Mouse (Mus musculus) small intestine, adult 2 months (tissue): ENCODE results near the gene Dpf3.

Source experiments
- CTCF ChIP-seq: fragments of 200-500 bp; IDR thresholded peaks from 2 replicates; pipeline ENCODE4 v1.5.1; 2012; ENCODE audit warnings: low read depth, mild to moderate bottlenecking, control low read depth, inconsistent platforms, low read length, moderate library complexity, mixed read lengths; ENCODE audit not compliant: insufficient replicate concordance, insufficient read length; ENCODE audit errors: extremely low read depth
- POLR2A ChIP-seq: fragments of 200-500 bp; IDR thresholded peaks from 2 replicates; pipeline ENCODE4 v1.6.1; 2012; ENCODE audit warnings: low read depth, mild to moderate bottlenecking, control low read depth, inconsistent platforms, low read length, moderate library complexity

DNA sequence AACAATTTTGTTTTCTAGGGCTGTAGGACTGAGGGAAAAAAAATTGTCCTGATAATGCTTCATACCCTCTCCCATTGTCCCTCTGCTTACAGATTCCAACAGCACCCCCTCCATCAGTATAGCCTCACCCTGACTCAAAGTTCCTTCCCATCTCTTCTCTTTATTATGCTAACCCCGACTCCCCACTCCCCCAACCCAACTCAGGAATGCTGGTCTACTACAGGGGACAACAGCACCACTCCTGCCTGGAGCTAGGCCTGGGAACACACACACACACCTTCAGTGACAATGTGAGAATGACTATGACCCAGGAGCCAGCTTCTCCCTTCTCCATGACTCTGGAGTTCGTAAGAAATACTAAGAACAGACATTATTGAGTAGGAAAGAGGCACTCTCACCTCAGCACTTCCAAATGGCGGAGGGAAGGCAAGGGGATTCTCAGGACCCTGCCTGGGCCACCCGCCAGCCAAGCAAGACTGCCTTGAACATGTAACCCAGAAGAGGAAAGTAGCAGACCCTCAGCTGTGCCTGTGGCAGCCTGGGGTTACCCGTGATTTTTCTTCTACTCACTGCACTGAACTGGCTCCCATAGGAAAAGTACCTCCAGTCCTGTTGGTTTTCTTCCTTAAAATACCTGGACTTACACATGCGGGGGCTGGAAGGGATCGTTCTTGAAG is 276.2 kb downstream of the Dpf3 start:
- no peak for TF ChIP-seq CTCF
- no peak for TF ChIP-seq POLR2A
